Mouse (Mus musculus) embryonic fibroblast, embryonic 13.5 days (primary cell): Measurements from ENCODE around the gene Rnf151.

Source experiments
- CTCF ChIP-seq: IDR thresholded peaks from 2 replicates; pipeline ENCODE4 v1.5.1; 2011; ENCODE audit warnings: mild to moderate bottlenecking, control low read depth, low read length, moderate library complexity, borderline replicate concordance; ENCODE audit not compliant: insufficient read depth
- POLR2A ChIP-seq: IDR thresholded peaks from 2 replicates; pipeline ENCODE4 v1.6.1; 2011; ENCODE audit warnings: low read depth, mild to moderate bottlenecking, control low read depth, low read length, moderate library complexity

DNA sequence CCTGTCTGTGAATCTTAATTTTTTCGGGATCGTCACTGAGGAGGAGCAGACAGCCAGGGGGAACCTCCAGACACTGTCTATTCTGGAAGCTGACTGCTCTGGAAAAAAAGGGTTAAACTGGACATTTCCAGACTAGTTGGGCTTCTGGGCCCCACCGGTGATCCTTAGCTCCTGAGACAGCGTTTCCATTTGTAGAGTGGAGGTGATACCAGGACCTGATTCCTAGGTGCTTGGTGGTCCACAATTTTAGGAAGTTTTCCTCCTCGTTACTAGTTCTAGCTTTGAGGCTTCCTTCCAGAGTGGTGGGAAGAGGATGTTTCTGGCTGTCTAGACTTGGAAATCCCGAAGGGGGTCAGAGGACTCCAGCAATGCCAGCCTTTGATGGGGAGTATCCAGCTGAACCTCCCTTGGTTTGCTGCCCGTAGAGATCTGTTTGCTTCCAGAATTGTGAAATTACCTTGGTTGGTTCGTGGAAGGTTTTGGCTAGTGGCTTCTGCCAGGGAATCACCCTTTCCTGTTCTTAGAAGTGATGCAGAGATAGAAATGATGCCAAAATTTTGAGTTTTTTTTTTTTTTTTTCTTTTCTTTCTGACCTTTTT is 47.5 kb downstream of the Rnf151 start:
- TF ChIP-seq CTCF (no peak), POLR2A (no peak)
